19 mouse cellular contexts compared by ENCODE assay signal in the genomic region with DNA sequence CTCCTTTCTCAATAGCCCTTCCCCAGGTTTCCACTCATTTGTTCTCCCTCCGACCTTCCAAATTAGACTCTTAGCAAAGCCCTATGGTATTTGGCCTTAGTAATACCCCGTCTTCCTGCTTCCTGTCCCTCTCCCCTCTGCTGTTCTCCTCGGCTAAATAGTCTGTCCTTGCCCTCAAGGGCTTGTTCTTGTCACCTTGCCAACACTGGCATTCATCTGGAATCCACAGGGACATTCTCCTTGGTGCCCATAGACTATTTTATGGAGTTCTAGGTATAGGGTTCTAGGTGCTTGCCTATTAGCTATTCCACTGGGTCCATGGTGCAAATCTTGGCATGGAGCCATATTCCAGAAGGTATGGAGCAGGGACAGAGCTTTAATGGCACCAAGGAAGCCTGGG.
DNase-seq lines count a peak whose midpoint lies in the region; ATAC-seq lines count a peak whose summit lies in the region.
"Had no signal": no experiment of that assay in that cellular context is flagged by ENCODE, and none has a peak within 500 bp of the region (broad histone marks: within the 10 kb centered on the region; RNA-seq: fewer than 3 reads in every experiment).

No protein-coding gene starts in this region.

- peaks cover 17% of the 10 kb centered on the region; the same call in 1 of the 2 replicates for H3K27me3 ChIP-seq in embryonic facial prominence, embryonic 10.5 days (replicated peaks; ENCODE audit: low read depth, poor library complexity, severe bottlenecking)
- H3K27me3 ChIP-seq: hindbrain, embryonic 15.5 days had no signal

- peaks cover 12% of the 10 kb centered on the region for H3K4me1 ChIP-seq in embryonic facial prominence, embryonic 10.5 days

- no peak overlapping the region for H3K4me3 ChIP-seq in embryonic facial prominence, embryonic 10.5 days
- H3K4me3 ChIP-seq: embryonic facial prominence, embryonic 13.5 days; forebrain, embryonic 12.5 days; hindbrain, embryonic 15.5 days had no signal

- 65% methylated on average over 3 of the region's 3 CpGs for WGBS in embryonic facial prominence, embryonic 10.5 days

- peak; percentile 17 to 25 for DNase-seq in cerebellum, postnatal 14 days
- DNase-seq in cerebellum, postnatal 25 days, result no peak
- peak; percentile 2 for DNase-seq in kidney, adult 9 months
- no peak for DNase-seq in kidney, postnatal 4 days
- DNase-seq in adrenal gland, postnatal 10 days, result peak; percentile 45
- DNase-seq in embryonic facial prominence, embryonic 10.5 days (ENCODE audit: low spot score), result no peak
- DNase-seq: cerebellum, adult 18-20 months; cerebellum, adult 9-11 months; gastrocnemius, postnatal 10 days; heart, postnatal 14 days; kidney, adult 2 months had no signal

- ATAC-seq in megakaryocyte, adult 5-6 weeks (ENCODE audit: poor library complexity, severe bottlenecking), result no peak
- ATAC-seq: activated CD4-positive, CD25-positive, alpha-beta regulatory T cell, adult 4 months; forebrain, embryonic 16.5 days; intestine, embryonic 16.5 days; Patski had no signal

- no peaks in the 10 kb centered on the region for H3K36me3 ChIP-seq in embryonic facial prominence, embryonic 10.5 days (replicated peaks)
- H3K36me3 ChIP-seq: embryonic facial prominence, embryonic 13.5 days; forebrain, embryonic 12.5 days; hindbrain, embryonic 15.5 days had no signal

- no peak overlapping the region for H3K27ac ChIP-seq in embryonic facial prominence, embryonic 10.5 days (replicated peaks)
- H3K27ac ChIP-seq: embryonic facial prominence, embryonic 13.5 days; forebrain, embryonic 12.5 days; hindbrain, embryonic 15.5 days had no signal

- no peaks in the 10 kb centered on the region for H3K9me3 ChIP-seq in embryonic facial prominence, embryonic 10.5 days
- H3K9me3 ChIP-seq: embryonic facial prominence, embryonic 13.5 days; forebrain, embryonic 12.5 days; hindbrain, embryonic 15.5 days had no signal

Comparison
In these comparisons a context has a peak if more than half of its experiments do, and no peak if none do; other contexts are left out.
1. DNase-seq: peak in cerebellum, postnatal 14 days (2 of 2), kidney, adult 9 months (single experiment) and adrenal gland, postnatal 10 days (single experiment); none in cerebellum, postnatal 25 days (0 of 2), kidney, postnatal 4 days (0 of 2) and embryonic facial prominence, embryonic 10.5 days (single experiment).